Mouse (Mus musculus): ENCODE data around the gene Brs3. TPM values are rescaled to one million over a fixed set of nuclear protein-coding genes. Genes with fewer than 3 reads are reported as not detected.
A peak's percentile ranks its signal among the peaks of the same experiment; 100 is the strongest.

Brs3 gene
- polyA plus RNA-seq (2017; shearing (Covaris generic)): not detected

- no peak for ATAC-seq
Measured at GRCm38 (mm10) chrX:57042774-57043173, at the start of gene Brs3. TSS of gene Brs3 (plus strand) at chrX:57043074.

GRCm38 (mm10) chrX:57012891-57013290 is 30.0 kb upstream of the Brs3 start:
- ATAC-seq: no peak

- no peak for ATAC-seq
Measured at GRCm38 (mm10) chrX:57043869-57044268, 995 bp downstream of the Brs3 start.

GRCm38 (mm10) chrX:57052848-57053173 is 9.9 kb downstream of the Brs3 start:
- ATAC-seq: no peak

GRCm38 (mm10) chrX:57053174-57053992 is 10.5 kb downstream of the Brs3 start, which contains the start of gene Htatsf1:
TSS of gene Htatsf1 (plus strand) at chrX:57053583.
- ATAC-seq: peak; percentile 80

GRCm38 (mm10) chrX:57053993-57054385 is 11.1 kb downstream of the Brs3 start:
- peak; percentile 2 for ATAC-seq

- ATAC-seq: no peak
Measured at GRCm38 (mm10) chrX:57081496-57081895, 38.6 kb downstream of the Brs3 start.

- ATAC-seq: no peak
Measured at GRCm38 (mm10) chrX:57087806-57088205, 44.9 kb downstream of the Brs3 start, which contains the start of gene Vgll1. TSS of gene Vgll1 (plus strand) at chrX:57088106.

Other genes starting within 250 kb of the Brs3 start
- gene Map7d3, start 220.7 kb upstream of the Brs3 start, polyA plus RNA-seq (2017; shearing (Covaris generic)): under 1 TPM; 0.33 TPM
- gene Adgrg4, start 172.9 kb upstream of the Brs3 start, polyA plus RNA-seq (2017; shearing (Covaris generic)): not detected
- 10 to 100 TPM; 23.3 to 30.3 TPM for gene Htatsf1, start 10.5 kb downstream of the Brs3 start, polyA plus RNA-seq (2017; shearing (Covaris generic))
- not detected for gene Vgll1, start 45.0 kb downstream of the Brs3 start, polyA plus RNA-seq (2017; shearing (Covaris generic))
- 10 to 100 TPM; 49.7 to 55.1 TPM for gene Cd40lg, start 169.1 kb downstream of the Brs3 start, polyA plus RNA-seq (2017; shearing (Covaris generic))

Data from activated CD4-positive, CD25-positive, alpha-beta regulatory T cell, adult 4 months (primary cell).